Mouse (Mus musculus): ENCODE data around the gene Ppard.

Ppard gene

DNA sequence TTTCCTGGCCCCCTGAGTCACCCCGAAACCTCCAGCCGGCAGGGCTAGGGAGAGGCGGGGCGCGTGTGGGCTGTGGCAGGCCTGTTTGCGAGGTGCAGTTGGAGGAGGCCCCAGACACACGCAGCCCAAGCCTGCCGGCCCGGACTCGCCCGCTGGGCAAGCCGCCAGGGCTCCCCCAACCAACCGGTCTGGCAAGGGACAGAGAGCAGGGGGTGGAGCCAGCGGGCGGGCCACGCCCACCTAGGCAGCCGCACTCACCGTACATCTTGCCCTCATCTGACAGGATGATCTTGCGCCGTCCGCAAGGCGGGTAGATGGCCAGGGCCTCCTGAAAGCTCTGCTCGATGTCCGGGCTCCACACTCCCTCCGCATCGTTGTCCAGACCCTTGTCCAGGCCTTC, 108.6 kb downstream of the Ppard start:
- peak; percentile 98 for DNase-seq (ENCODE audit: low spot score)

- DNase-seq (ENCODE audit: low spot score), result peak; percentile 66
Observed at GRCm38 (mm10) chr17:28344050-28344607, 111.6 kb downstream of the Ppard start.

GRCm38 (mm10) chr17:28344670-28345069, 112.2 kb downstream of the Ppard start:
- DNase-seq (ENCODE audit: low spot score), result no peak

DNA sequence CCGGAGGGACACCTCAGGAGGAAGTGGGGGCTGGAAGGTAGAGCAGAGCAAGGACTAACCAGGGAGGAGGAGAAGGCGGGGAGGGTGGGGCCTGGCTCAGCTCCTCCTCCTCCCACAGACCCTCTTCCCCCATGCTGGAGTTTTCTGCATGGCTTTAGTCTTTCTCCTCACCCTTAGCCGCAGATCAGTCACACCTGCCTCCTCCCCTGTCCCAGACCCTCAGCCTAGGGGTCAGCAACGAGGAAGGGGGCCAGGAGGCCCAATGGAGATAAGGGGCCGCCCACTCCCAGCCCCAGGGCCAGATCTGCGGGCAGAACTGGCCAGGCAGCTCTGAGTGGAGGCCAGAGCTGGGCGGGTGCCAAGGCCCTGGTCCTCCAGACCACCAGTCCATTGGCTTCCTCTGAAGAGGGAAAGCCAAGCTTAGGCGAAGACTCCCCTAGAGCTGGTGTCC, 112.8 kb downstream of the Ppard start:
- DNase-seq (ENCODE audit: low spot score), result peak; percentile 50

DNA sequence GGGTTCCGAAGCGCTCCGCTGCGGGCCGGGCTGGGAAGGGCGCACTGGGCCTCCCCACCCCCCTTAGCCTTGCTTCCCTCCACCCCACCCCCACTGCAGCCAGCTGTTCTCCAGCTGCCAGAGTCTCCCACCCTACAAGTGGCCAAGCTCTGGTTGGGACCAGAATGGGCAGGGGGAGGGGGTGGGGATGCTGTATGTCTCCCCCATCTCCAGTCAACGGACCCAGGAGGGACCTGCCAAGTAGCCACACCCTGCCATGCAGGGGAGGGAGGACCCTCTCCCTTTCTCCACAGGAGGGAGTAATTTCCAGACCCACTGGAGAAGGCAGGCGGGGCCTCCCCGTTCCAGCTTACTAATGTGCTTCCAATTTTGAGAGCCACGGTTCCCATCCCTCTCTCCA, 113.4 kb downstream of the Ppard start:
- DNase-seq (ENCODE audit: low spot score), result peak; percentile 48

- DNase-seq (ENCODE audit: low spot score), result no peak
Observed at GRCm38 (mm10) chr17:28347327-28347726, 114.8 kb downstream of the Ppard start.

- DNase-seq (ENCODE audit: low spot score), result no peak
Observed at GRCm38 (mm10) chr17:28348211-28348610, 115.7 kb downstream of the Ppard start.

DNA sequence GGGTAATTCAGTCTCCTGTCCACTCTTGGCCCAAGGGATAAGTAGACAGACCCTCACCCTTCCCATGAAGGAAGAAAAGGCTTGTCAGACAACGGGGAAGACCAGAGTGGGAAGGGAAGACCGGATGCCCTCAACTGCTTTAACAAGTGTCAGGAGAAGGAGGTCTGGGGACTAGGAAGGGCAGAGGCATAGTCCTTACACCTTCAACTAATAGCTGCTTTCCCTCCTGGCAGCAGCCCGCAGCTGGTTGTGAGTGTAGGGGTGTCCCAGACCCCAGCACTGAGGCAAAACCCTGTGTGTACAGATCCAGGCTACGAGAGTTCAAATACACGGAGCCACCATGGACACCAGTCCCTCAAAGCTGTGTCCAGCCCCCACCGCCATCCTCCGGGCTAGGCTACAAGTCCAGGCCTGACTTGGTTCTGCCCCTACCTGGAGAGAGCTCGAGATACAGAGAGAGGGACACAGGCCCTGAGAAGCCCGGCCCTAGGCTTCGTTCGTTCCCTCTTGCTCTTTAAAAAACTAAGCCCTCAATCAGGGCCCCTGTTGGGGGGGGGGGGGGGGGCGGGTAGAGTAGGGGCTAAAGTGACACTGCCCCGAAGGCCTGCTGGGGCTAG, 116.9 kb downstream of the Ppard start:
- peak; percentile 71 for DNase-seq (ENCODE audit: low spot score)

DNA sequence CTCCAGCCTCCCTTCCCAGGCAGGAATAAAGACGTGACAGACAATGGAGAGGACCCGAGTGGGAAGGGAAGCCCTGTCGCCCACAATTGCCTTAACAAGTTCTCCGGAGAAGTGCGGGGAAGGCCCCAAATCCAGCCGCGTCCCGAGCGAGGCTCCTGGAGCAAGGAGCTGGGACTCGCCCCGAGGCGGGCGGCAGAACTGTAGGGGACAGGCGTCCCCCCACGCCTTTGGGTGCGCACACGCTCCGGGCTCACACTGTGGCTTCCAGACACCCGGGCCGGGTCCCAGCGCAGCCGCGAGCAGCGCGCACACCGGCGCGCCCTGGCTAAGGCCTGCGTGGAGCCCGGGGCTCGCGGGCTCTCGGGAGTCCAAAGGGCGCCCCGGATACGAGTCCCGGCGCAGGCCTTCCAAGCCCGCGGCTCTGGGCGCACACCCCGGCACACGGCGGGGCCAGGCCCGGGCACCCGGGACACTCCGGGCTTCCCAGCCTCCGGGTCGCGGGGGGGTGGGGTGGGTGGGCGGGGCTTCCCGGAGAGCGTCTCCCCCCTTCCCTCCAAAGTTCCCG, 117.5 kb downstream of the Ppard start:
- DNase-seq (ENCODE audit: low spot score), result no peak

DNA sequence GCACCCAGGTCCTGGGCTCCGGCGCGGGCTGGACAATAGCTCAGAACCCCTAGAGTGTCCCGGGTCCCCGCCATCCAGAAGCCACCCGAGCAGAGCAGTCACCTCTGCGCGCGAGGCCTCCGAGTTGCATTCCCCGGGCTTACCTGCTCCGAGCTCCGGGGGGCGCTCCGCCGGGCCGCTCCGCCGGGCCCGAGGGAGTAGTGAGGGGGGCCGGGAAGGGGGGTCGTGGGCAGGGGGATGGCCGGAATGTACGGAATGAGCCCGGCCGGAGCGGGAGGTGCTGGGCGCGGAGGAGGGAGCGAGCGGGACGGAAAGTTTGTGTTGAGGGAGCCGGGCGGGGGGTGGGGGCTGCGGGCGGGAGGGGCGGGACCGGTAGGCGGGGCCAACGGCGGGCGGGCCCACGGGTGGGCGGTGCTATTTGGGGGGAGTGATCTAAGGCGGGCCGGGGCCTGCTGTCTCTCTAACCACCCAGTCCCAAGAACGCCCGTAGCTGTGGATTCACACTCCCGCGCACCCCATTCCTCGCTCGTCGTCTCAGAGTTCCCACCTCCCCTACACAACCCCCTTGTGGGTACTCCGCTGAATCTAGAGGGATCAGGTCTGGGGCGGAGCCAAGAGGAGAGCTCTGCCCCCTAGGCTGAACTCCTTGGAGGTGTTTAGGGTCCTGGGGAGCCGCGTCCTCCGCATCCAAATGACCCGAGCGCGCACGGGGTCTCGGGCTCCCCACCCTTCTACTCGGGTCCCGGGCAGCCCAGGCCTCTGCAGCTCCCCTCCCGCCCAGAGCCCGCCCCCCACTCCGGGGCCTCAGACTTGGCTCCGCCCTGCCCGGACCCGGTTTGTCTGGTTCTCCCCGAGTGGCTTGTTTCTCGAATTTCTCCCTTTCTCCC, 118.2 kb downstream of the Ppard start, which contains the start of gene Tead3:
TSS of gene Tead3 (minus strand) at position 352 of the 887 bp plus-strand sequence.
- DNase-seq (ENCODE audit: low spot score), result peak; percentile 90
